In genomic region chr11:37236601-37237083, GRCm38 (mm10) we compare ENCODE assay signal across 7 mouse cellular contexts. TPM values are rescaled to one million over a fixed set of nuclear protein-coding genes. Genes with fewer than 3 reads are reported as not detected.
DNase-seq lines count a peak whose midpoint lies in the region; ATAC-seq lines count a peak whose summit lies in the region.

No protein-coding gene starts in this region.

- peak overlapping the region; percentile 81 for H3K9ac ChIP-seq in forebrain, embryonic 11.5 days (ENCODE audit: low read length)
- H3K9ac ChIP-seq in hindbrain, embryonic 15.5 days: peak overlapping the region; percentile 87
- H3K9ac ChIP-seq in limb, embryonic 15.5 days: peak overlapping the region; percentile 58

- no peaks in the 10 kb centered on the region for H3K36me3 ChIP-seq in forebrain, embryonic 11.5 days (ENCODE audit: control insufficient read depth, insufficient read depth, low read length)
- no peaks in the 10 kb centered on the region for H3K36me3 ChIP-seq in hindbrain, embryonic 15.5 days
- H3K36me3 ChIP-seq in limb, embryonic 15.5 days: no peaks in the 10 kb centered on the region

- ATAC-seq in forebrain, embryonic 11.5 days (replicated peaks; ENCODE audit: low FRiP score): peak; percentile 88
- ATAC-seq in hindbrain, embryonic 15.5 days (ENCODE audit: low FRiP score, low read depth): peak; percentile 84
- peak; percentile 70 for ATAC-seq in limb, embryonic 15.5 days (ENCODE audit: insufficient number of reproducible peaks, low FRiP score, low TSS enrichment, low read depth)

- peaks cover 6% of the 10 kb centered on the region for H3K27me3 ChIP-seq in forebrain, embryonic 11.5 days (ENCODE audit: control insufficient read depth, insufficient read depth, low read length)
- H3K27me3 ChIP-seq in hindbrain, embryonic 15.5 days: no peaks in the 10 kb centered on the region
- H3K27me3 ChIP-seq in limb, embryonic 15.5 days: peaks cover 4% of the 10 kb centered on the region; the same call in 1 of the 2 replicates

- H3K4me2 ChIP-seq in forebrain, embryonic 11.5 days (ENCODE audit: low read depth, low read length, severe bottlenecking): peak overlapping the region; percentile 70
- peak overlapping the region; percentile 81 for H3K4me2 ChIP-seq in hindbrain, embryonic 15.5 days
- peak overlapping the region; percentile 82 for H3K4me2 ChIP-seq in limb, embryonic 15.5 days

- H3K9me3 ChIP-seq in forebrain, embryonic 11.5 days (ENCODE audit: control insufficient read depth, low read length): no peaks in the 10 kb centered on the region
- no peaks in the 10 kb centered on the region for H3K9me3 ChIP-seq in hindbrain, embryonic 15.5 days
- no peaks in the 10 kb centered on the region for H3K9me3 ChIP-seq in limb, embryonic 15.5 days

- H3K27ac ChIP-seq in forebrain, embryonic 11.5 days (ENCODE audit: low read depth, low read length): peak overlapping the region; percentile 70
- peak overlapping the region; percentile 98 for H3K27ac ChIP-seq in hindbrain, embryonic 15.5 days (replicated peaks)
- H3K27ac ChIP-seq in limb, embryonic 15.5 days: peak overlapping the region; percentile 88

- peak overlapping the region; percentile 61 for H3K4me3 ChIP-seq in forebrain, embryonic 11.5 days (ENCODE audit: low read depth, low read length)
- peak overlapping the region; percentile 70 for H3K4me3 ChIP-seq in hindbrain, embryonic 15.5 days
- peak overlapping the region; percentile 70 for H3K4me3 ChIP-seq in limb, embryonic 15.5 days

- H3K4me1 ChIP-seq in forebrain, embryonic 11.5 days (replicated peaks; ENCODE audit: control insufficient read depth, insufficient read depth, low read length): no peaks in the 10 kb centered on the region; the same call in 1 of the 2 replicates
- peaks cover 15% of the 10 kb centered on the region for H3K4me1 ChIP-seq in hindbrain, embryonic 15.5 days (replicated peaks)
- peaks cover 8% of the 10 kb centered on the region for H3K4me1 ChIP-seq in limb, embryonic 15.5 days

- WGBS in forebrain, embryonic 11.5 days: under 1% methylated on average over 31 of the region's 31 CpGs
- WGBS in hindbrain, embryonic 15.5 days: under 1% methylated on average over 31 of the region's 31 CpGs
- WGBS in limb, embryonic 15.5 days: under 1% methylated on average over 31 of the region's 31 CpGs

- peak; percentile 8 to 59 for DNase-seq in adrenal gland, adult (ENCODE audit: inconsistent age in 2 of 2, low spot score in 1 of 2)
- DNase-seq in brain, adult 2 months (ENCODE audit: low read depth, low spot score): peak; percentile 80
- DNase-seq in forebrain, embryonic 11.5 days (ENCODE audit: low spot score): peak; percentile 82
- DNase-seq in ovary, postnatal 14 days (ENCODE audit: low spot score): peak; percentile 29
- DNase-seq in B cell, adult 2 months: no peak

RNA-seq across cellular contexts. Expression of gene Tenm2, which starts 0.9 kb away (rescaled TPM):
- polyA plus RNA-seq in forebrain, embryonic 11.5 days (2014; fragmentation: Nextera tagmentation; extraction: Ambion mirVana): 3.8 and 4.0 TPM in 2 replicates
- 33.1 and 36.0 TPM in 2 replicates for polyA plus RNA-seq in hindbrain, embryonic 15.5 days (2015; fragmentation: Nextera tagmentation; extraction: Ambion mirVana)
- polyA plus RNA-seq in limb, embryonic 15.5 days (2015; fragmentation: Nextera tagmentation; extraction: Ambion mirVana): 4.4 and 5.6 TPM in 2 replicates

Comparison
In these comparisons a context has a peak if more than half of its experiments do, and no peak if none do; other contexts are left out.
1. DNase-seq: peak in adrenal gland, adult (2 of 2), brain, adult 2 months (single experiment), forebrain, embryonic 11.5 days (single experiment) and ovary, postnatal 14 days (single experiment); none in B cell, adult 2 months (0 of 2).
2. Peak in every context shown above with its lines, with median percentiles within 50 percentile points of each other: ATAC-seq, H3K27ac ChIP-seq, H3K4me2 ChIP-seq, H3K4me3 ChIP-seq and H3K9ac ChIP-seq.